Mouse (Mus musculus) kidney, adult 10 weeks (tissue): ENCODE measurements around the gene Olfr93. TPM values are rescaled to one million over a fixed set of nuclear protein-coding genes. Genes with fewer than 3 reads are reported as not detected.

Source experiments
- polyA plus RNA-seq: library from polyadenylated mRNA; stranded (reverse); fragments of 350-450 nt; fragmentation: Illumina TruSeq; extraction: RNeasy Lipid Tissue Mini Kit (QIAGEN cat#74804); gene quantifications from one replicate; pipeline ENCODE4 v1.2.3, GENCODE M21; 2014; ENCODE audit warnings: low read depth, low replicate concordance

Gene Olfr93
- polyA plus RNA-seq = not detected

GRCm38 (mm10) chr17:37161394-37161793 is at the start of gene Olfr93:
Gene Olfr93 (minus strand): TSS chr17:37161494.

DNA sequence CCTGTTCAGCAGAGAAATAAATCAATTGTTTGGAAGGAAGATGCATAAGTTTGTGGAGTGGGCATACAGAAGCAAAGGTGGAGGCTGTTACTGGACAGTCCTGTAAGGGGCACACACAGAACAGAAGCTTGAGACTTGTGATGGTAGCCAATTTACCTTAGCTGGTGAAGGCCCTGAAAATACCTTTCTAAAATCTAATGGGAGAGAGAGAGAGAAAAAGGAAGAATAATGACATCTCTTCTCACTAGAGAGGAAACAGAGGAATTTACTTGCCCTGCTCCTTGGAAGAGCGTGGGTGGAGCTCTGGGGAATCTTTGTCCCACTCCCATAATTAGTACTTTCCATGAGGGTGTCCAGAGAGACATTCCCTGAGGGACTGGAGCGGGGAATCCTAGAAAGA is 39.6 kb upstream of the Olfr93 start, which contains the start of gene Olfr94:
Gene Olfr94 (minus strand): TSS at position 101 of the 400 bp plus-strand sequence.

DNA sequence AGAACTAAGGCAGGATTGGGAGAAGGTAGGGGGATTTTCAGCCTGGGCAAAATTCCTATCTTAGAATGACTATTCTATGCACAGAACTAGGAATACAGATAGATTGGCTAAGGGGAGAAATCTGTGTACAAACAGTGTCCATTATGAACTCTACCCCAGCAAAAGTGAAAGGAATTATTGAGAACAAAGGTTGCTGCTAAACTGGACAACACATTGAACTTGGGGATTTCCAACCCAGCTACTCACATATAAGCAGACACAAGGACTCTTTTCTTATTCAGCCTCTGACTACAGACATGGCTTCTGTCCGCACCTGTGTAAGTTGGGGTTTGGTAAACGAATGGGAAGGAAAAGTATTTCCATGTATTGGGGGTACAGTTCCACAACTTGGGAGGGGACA is 32.4 kb upstream of the Olfr93 start, which contains the start of gene Ubd:
Gene Ubd (plus strand): TSS at position 237 of the 400 bp plus-strand sequence.

DNA sequence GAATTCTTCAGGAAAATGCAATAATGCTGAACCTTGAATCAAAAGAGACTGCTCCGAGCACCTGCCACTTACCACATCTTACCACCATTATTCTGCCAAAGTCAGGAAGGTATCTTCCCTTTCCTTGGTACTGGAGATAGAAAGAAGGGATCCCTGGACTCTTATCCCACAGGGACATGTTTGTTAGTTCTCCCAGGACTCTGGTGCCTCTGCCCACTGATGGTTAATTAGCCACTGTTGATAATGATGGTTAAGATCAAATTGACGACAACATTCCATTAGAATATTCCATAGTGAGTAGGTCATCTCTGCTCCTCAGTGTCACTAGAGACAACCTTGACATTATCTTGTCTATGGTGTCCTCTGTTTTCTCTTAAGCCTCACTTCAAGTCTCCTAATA is 41.3 kb downstream of the Olfr93 start, which contains the start of gene Olfr92:
Gene Olfr92 (minus strand): TSS at position 101 of the 400 bp plus-strand sequence.

GRCm38 (mm10) chr17:37098178-37098577 is 63.1 kb downstream of the Olfr93 start, which contains the start of gene Olfr91:
Gene Olfr91 (minus strand): TSS chr17:37098278.

Other genes starting within 250 kb of the Olfr93 start
- 0.36 TPM for gene Rnf39, start 218.6 kb downstream of the Olfr93 start, polyA plus RNA-seq
- gene Ppp1r11, start 209.8 kb downstream of the Olfr93 start, polyA plus RNA-seq = 7.4 TPM
- gene Znrd1, start 202.9 kb downstream of the Olfr93 start, polyA plus RNA-seq = 27.4 TPM
- 32.4 TPM for gene Znrd1as, start 202.9 kb downstream of the Olfr93 start, polyA plus RNA-seq
- gene 2410137M14Rik, start 180.3 kb downstream of the Olfr93 start, polyA plus RNA-seq = not detected
- not detected for gene H2-M5, start 172.0 kb downstream of the Olfr93 start, polyA plus RNA-seq
- 1.8 TPM for gene Zfp57, start 160.3 kb downstream of the Olfr93 start, polyA plus RNA-seq
- gene Mog, start 138.1 kb downstream of the Olfr93 start, polyA plus RNA-seq = not detected
- gene Gabbr1, start 115.5 kb downstream of the Olfr93 start, polyA plus RNA-seq = 20.6 TPM
- not detected for gene Olfr90, start 73.0 kb downstream of the Olfr93 start, polyA plus RNA-seq
- gene Olfr91, start 63.2 kb downstream of the Olfr93 start, polyA plus RNA-seq = not detected
- gene Olfr92, start 41.4 kb downstream of the Olfr93 start, polyA plus RNA-seq = not detected
- gene Ubd, start 32.4 kb upstream of the Olfr93 start, polyA plus RNA-seq = 0.69 TPM
- not detected for gene Olfr94, start 39.5 kb upstream of the Olfr93 start, polyA plus RNA-seq
- not detected for gene Olfr95, start 51.6 kb upstream of the Olfr93 start, polyA plus RNA-seq
- gene Olfr96, start 58.7 kb upstream of the Olfr93 start, polyA plus RNA-seq = not detected
- gene Olfr97, start 75.8 kb upstream of the Olfr93 start, polyA plus RNA-seq = not detected
- not detected for gene Olfr98, start 102.3 kb upstream of the Olfr93 start, polyA plus RNA-seq
- gene H2-M3, start 108.7 kb upstream of the Olfr93 start, polyA plus RNA-seq = 0.85 TPM
- gene Olfr99, start 122.0 kb upstream of the Olfr93 start, polyA plus RNA-seq = not detected
- gene Olfr101, start 142.8 kb upstream of the Olfr93 start, polyA plus RNA-seq = not detected
- gene Olfr102, start 155.6 kb upstream of the Olfr93 start, polyA plus RNA-seq = not detected
- not detected for gene Olfr103, start 178.2 kb upstream of the Olfr93 start, polyA plus RNA-seq
- gene Olfr104-ps, start 198.1 kb upstream of the Olfr93 start, polyA plus RNA-seq = not detected
- gene Olfr105-ps, start 217.5 kb upstream of the Olfr93 start, polyA plus RNA-seq = not detected
- not detected for gene Olfr106-ps, start 228.9 kb upstream of the Olfr93 start, polyA plus RNA-seq
- gene Olfr107, start 237.7 kb upstream of the Olfr93 start, polyA plus RNA-seq = not detected